Mouse (Mus musculus) embryonic facial prominence, embryonic 13.5 days (tissue): Measurements from ENCODE around the gene Olfr978. TPM values are rescaled to one million over a fixed set of nuclear protein-coding genes. Genes with fewer than 3 reads are reported as not detected.
"Not testable (repeated sequence)": the region's sequence is repeated elsewhere in the genome, so short reads cannot be mapped to it uniquely, and the experiment has no call there.

ENCODE experiments used
- ATAC-seq: fragments of 200-750 bp; cut with Nextera tagmentation; 2 replicates; pipeline ENCODE4 v1.8.0; 2017; ENCODE audit warnings: low read depth; ENCODE audit not compliant: insufficient number of reproducible peaks, insufficient read depth, low FRiP score, low TSS enrichment
- H3K27ac ChIP-seq: fragments of 300-500 bp; sonication (generic); 2 replicates; pipeline ENCODE4 v1.5.1; 2015; ENCODE audit warnings: moderate library complexity, mild to moderate bottlenecking, inconsistent platforms
- H3K27me3 ChIP-seq: fragments of 300-500 bp; sonication (generic); 2 replicates; pipeline ENCODE4 v1.6.1; 2015; ENCODE audit warnings: mild to moderate bottlenecking, inconsistent platforms
- H3K36me3 ChIP-seq: fragments of 300-500 bp; sonication (generic); 2 replicates; pipeline ENCODE4 v1.6.1; 2015; ENCODE audit warnings: mild to moderate bottlenecking, inconsistent platforms
- H3K4me1 ChIP-seq: fragments of 300-500 bp; sonication (generic); 2 replicates; pipeline ENCODE4 v1.6.1; 2015; ENCODE audit warnings: inconsistent platforms
- H3K4me2 ChIP-seq: fragments of 300-500 bp; sonication (generic); 2 replicates; pipeline ENCODE4 v1.6.1; 2015; ENCODE audit warnings: moderate library complexity, mild to moderate bottlenecking, inconsistent platforms
- H3K4me3 ChIP-seq: fragments of 300-500 bp; sonication (generic); 2 replicates; pipeline ENCODE4 v1.5.1; 2015; ENCODE audit warnings: mild to moderate bottlenecking, inconsistent platforms
- H3K9ac ChIP-seq: fragments of 300-500 bp; sonication (generic); 2 replicates; pipeline ENCODE4 v1.6.1; 2015; ENCODE audit warnings: mild to moderate bottlenecking, inconsistent platforms
- H3K9me3 ChIP-seq: fragments of 300-500 bp; sonication (generic); 2 replicates; pipeline ENCODE4 v1.6.1; 2016; ENCODE audit warnings: inconsistent platforms
- WGBS: fragments of 180-500 bp; shearing (Covaris S2); methylation state at CpG from one replicate; pipeline ENCODE4 v1.1.7; 2015; ENCODE audit warnings: mixed read lengths; 5-methylcytosine and 5-hydroxymethylcytosine counted together
- polyA plus RNA-seq: library from polyadenylated mRNA; unstranded; fragments of >200 nt; fragmentation: Nextera tagmentation; extraction: Ambion mirVana; gene quantifications from 2 replicates; pipeline ENCODE4 v1.2.1, GENCODE M21; 2015

Olfr978 gene
- not detected in 2 replicates for polyA plus RNA-seq

DNA sequence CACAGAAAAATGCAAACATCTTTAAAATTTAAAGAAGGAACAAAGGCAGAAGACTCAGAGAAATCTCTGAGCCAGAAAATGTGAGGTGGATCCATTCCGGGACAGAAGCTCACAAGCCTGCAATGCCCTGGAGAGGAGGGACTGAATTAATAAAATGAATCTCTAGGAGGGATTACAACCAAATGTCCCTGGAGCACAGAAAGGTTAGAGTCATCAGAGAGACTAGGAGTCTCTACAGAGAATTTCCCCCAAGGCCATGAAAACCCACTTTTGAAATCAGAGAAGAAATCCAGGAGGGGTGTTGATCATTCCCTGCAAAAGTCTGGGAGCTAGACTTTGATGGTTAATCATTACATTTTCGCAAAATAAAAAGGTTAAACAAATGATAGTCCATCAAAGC is at the start of gene Olfr978:
Gene Olfr978, plus strand, starts transcription at position 301 of the 400 bp plus-strand sequence.
- Histone ChIP-seq H3K36me3 (no peaks in the 10 kb centered on the region), H3K4me3 (no peak within 1 kb of the TSS), H3K9ac (no peak within 1 kb of the TSS), H3K4me2 (no peak within 1 kb of the TSS), H3K9me3 (no peaks in the 10 kb centered on the region), H3K27ac (no peak within 1 kb of the TSS), H3K4me1 (no peaks in the 10 kb centered on the region), H3K27me3 (no peaks in the 10 kb centered on the region)
- WGBS, result 59% methylated on average over 2 of the region's 2 CpGs
- ATAC-seq, result no peak

DNA sequence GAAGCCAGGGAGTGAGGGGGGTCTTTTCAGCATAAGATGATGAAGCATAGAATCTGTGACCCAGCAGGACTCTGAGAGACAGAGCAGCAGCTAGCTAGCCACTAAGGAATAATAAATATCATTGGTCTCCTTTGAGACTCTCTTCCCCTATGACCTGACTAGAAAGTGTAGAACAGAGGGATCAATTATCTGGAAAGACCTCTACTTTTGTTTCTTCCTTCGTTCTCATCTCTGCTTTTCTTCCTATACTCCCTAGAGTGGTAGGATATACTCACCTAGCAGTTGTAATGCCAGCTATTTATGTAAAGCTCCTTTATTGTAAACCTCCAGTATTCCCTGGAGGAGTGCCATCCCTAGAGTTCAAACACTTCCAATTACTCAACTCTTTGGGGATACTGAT is 40.0 kb upstream of the Olfr978 start, which contains the start of gene Olfr975:
Gene Olfr975, minus strand, starts transcription at position 101 of the 400 bp plus-strand sequence.
- no peak for ATAC-seq
- no peaks in the 10 kb centered on the region for H3K27me3 ChIP-seq
- no peak within 1 kb of the TSS for H3K9ac ChIP-seq
- H3K4me3 ChIP-seq, result no peak within 1 kb of the TSS
- WGBS, result 59% methylated on average over 1 of the region's 1 CpGs
- no peaks in the 10 kb centered on the region for H3K9me3 ChIP-seq
- no peaks in the 10 kb centered on the region for H3K36me3 ChIP-seq
- H3K4me2 ChIP-seq, result no peak within 1 kb of the TSS
- H3K4me1 ChIP-seq, result no peaks in the 10 kb centered on the region
- H3K27ac ChIP-seq, result no peak within 1 kb of the TSS

DNA sequence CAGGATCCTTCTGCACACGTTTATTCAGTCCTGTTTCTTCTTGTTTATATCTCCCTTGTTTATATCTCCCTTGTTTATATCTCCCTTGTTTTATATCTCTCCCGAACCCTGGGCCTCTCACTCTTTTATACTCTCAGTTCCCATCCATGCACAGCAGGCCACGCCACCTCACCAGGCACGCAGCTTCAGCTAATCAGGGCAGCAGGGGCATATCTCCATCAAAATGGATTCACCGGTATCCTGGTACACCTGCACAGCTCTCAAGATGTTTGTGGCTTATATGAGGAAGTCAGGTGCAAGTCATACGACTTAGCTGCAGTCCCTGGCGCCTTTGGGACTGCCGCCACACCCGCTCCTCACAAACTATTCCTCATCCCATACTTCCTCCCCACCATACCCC is 30.9 kb upstream of the Olfr978 start, which contains the start of gene Olfr976:
Gene Olfr976, minus strand, starts transcription at position 101 of the 400 bp plus-strand sequence.
- H3K4me1 ChIP-seq, H3K9ac ChIP-seq, H3K27me3 ChIP-seq, ATAC-seq, H3K4me3 ChIP-seq, H3K36me3 ChIP-seq, H3K27ac ChIP-seq, H3K9me3 ChIP-seq, H3K4me2 ChIP-seq: not testable (repeated sequence)
- 85% methylated on average over 6 of the region's 9 CpGs for WGBS

DNA sequence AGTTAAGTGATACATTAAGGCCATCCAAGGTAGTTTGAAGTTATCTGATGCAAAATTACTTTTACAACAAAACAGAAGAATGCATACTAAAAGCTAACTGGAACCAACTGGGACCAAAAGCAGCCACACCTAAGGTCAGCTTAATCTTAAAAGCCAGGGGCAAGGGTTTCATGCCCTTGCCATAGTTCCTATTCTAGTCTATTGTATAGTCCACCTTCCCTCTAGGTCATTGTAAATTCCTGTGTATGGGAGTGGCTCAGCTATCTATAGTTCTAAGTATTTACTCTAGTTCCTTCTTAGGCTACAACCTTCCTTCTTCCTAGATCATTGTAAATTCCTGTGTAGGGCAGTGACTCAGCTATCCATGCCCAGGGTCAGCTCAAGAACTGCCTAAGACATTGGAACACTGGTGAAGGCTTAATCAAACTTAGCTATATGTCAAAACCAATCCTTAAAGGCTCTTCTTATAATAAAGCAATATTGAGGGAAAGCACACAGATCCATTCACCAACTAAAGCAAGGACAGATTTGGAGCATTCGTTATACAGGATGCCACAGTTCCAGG is 15.2 kb upstream of the Olfr978 start:
- H3K36me3 ChIP-seq, H3K4me2 ChIP-seq, H3K27me3 ChIP-seq, ATAC-seq, H3K4me1 ChIP-seq, H3K4me3 ChIP-seq, H3K27ac ChIP-seq, H3K9me3 ChIP-seq, H3K9ac ChIP-seq: not testable (repeated sequence)
- 80% methylated on average over 1 of the region's 1 CpGs for WGBS

DNA sequence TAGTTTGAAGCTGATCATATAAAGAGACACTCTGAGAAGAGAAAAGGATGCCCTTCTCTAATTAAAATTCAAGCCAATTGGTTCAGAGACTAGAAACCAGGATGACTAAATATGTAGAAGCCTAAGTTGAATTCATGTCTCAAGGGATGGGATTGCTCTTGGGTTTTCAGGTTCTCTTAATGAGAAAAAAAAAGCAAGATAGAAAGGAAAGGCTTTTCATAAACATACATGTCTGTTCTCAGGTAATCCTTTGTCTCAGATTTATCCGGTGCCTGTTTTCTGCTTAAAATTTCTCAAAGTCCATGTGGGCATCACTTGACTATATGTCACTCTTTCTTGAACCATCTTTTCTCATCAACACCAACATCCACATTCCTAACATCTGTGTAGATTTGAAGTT is 11.5 kb downstream of the Olfr978 start, which contains the start of gene Olfr979:
Gene Olfr979, minus strand, starts transcription at position 101 of the 400 bp plus-strand sequence.
- ATAC-seq, result no peak
- 100% methylated on average over 1 of the region's 1 CpGs for WGBS
- no peak within 1 kb of the TSS for H3K9ac ChIP-seq
- no peaks in the 10 kb centered on the region for H3K27me3 ChIP-seq
- H3K9me3 ChIP-seq, result no peaks in the 10 kb centered on the region
- no peak within 1 kb of the TSS for H3K27ac ChIP-seq
- no peak within 1 kb of the TSS for H3K4me3 ChIP-seq
- no peaks in the 10 kb centered on the region for H3K4me1 ChIP-seq
- no peaks in the 10 kb centered on the region for H3K36me3 ChIP-seq
- H3K4me2 ChIP-seq, result no peak within 1 kb of the TSS

DNA sequence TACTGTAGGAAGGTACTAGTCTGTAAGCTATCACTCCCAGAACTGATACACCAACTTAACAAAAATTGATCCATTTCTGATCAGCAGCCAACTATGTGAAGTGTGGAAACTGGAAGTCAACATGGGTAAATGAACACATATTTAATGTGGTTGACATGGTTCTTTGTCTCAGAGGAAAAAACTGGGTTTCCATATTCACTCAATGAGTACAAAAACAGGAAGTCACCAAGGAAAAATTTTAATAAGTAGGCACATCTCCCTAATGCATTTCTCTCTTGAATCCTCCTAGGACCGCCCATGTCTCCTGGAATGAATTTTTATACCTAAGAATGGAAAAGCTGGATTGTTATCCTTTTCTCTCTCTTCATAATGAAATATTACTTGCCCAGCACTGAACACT is 17.6 kb downstream of the Olfr978 start, which contains the start of gene Olfr980:
Gene Olfr980, minus strand, starts transcription at position 101 of the 400 bp plus-strand sequence.
- no peaks in the 10 kb centered on the region for H3K36me3 ChIP-seq
- H3K4me3 ChIP-seq, result no peak within 1 kb of the TSS
- H3K27ac ChIP-seq, result no peak within 1 kb of the TSS
- WGBS, result 89% methylated on average over 1 of the region's 1 CpGs
- H3K27me3 ChIP-seq, result no peaks in the 10 kb centered on the region
- H3K9ac ChIP-seq, result no peak within 1 kb of the TSS
- no peaks in the 10 kb centered on the region for H3K4me1 ChIP-seq
- H3K4me2 ChIP-seq, result no peak within 1 kb of the TSS
- no peak for ATAC-seq
- H3K9me3 ChIP-seq, result no peaks in the 10 kb centered on the region

DNA sequence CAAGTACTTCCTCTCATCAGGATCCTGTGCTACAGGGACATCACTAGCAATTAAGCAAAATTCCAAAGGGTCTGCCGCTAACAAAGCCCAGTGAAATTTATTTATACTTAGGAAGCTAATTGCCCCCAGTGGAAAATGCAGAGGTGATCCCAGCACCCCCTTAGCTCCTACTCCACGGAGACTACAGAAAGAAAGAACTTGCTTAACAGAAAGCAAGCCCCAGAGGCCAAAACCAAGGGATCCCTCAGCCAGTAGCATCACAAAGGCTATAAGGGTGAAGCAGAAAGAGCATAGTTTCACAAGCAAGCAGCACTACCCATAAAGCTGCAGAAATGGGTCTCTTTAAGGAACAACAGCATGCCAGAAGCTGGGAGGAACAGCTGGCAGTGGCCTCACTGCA is 29.3 kb downstream of the Olfr978 start, which contains the start of gene Olfr981:
Gene Olfr981, plus strand, starts transcription at position 301 of the 400 bp plus-strand sequence.
- Histone ChIP-seq H3K4me2 (no peak within 1 kb of the TSS), H3K36me3 (no peaks in the 10 kb centered on the region), H3K4me1 (no peaks in the 10 kb centered on the region), H3K27ac (no peak within 1 kb of the TSS), H3K4me3 (no peak within 1 kb of the TSS), H3K27me3 (no peaks in the 10 kb centered on the region), H3K9ac (no peak within 1 kb of the TSS), H3K9me3 (no peaks in the 10 kb centered on the region)
- WGBS, result 51% methylated on average over 2 of the region's 2 CpGs
- no peak for ATAC-seq

Other genes with a start within 250 kb of the Olfr978 start
- not detected in 2 replicates for gene Olfr967, start 245.9 kb upstream of the Olfr978 start, polyA plus RNA-seq
- not detected in 2 replicates for gene Olfr968, start 208.9 kb upstream of the Olfr978 start, polyA plus RNA-seq
- gene Olfr969, start 201.2 kb upstream of the Olfr978 start, polyA plus RNA-seq, result not detected in 2 replicates
- not detected in 2 replicates for gene Olfr970, start 183.3 kb upstream of the Olfr978 start, polyA plus RNA-seq
- not detected in 2 replicates for gene Olfr971, start 155.2 kb upstream of the Olfr978 start, polyA plus RNA-seq
- gene Olfr972, start 125.7 kb upstream of the Olfr978 start, polyA plus RNA-seq, result not detected in 2 replicates
- gene Olfr229, start 84.8 kb upstream of the Olfr978 start, polyA plus RNA-seq, result not detected in 2 replicates
- gene Olfr974, start 54.6 kb upstream of the Olfr978 start, polyA plus RNA-seq, result 0.25 TPM in 1 of 2 replicates, not detected in the other
- gene Olfr975, start 40.1 kb upstream of the Olfr978 start, polyA plus RNA-seq, result not detected in 2 replicates
- not detected in 2 replicates for gene Olfr976, start 31.0 kb upstream of the Olfr978 start, polyA plus RNA-seq
- gene Olfr979, start 11.4 kb downstream of the Olfr978 start, polyA plus RNA-seq, result not detected in 2 replicates
- gene Olfr980, start 17.5 kb downstream of the Olfr978 start, polyA plus RNA-seq, result not detected in 2 replicates
- not detected in 2 replicates for gene Olfr981, start 29.4 kb downstream of the Olfr978 start, polyA plus RNA-seq
- gene Olfr982, start 81.7 kb downstream of the Olfr978 start, polyA plus RNA-seq, result not detected in 2 replicates
- gene Olfr983, start 101.5 kb downstream of the Olfr978 start, polyA plus RNA-seq, result not detected in 2 replicates
- gene Olfr984, start 122.1 kb downstream of the Olfr978 start, polyA plus RNA-seq, result not detected in 2 replicates
- gene Olfr985, start 138.1 kb downstream of the Olfr978 start, polyA plus RNA-seq, result not detected in 2 replicates
- gene Tmem225, start 156.0 kb downstream of the Olfr978 start, polyA plus RNA-seq, result not detected in 2 replicates
- gene Olfr986, start 188.8 kb downstream of the Olfr978 start, polyA plus RNA-seq, result not detected in 2 replicates
- 6.9 and 8.1 TPM in 2 replicates for gene Zfp202, start 200.2 kb downstream of the Olfr978 start, polyA plus RNA-seq